Mouse (Mus musculus) retina, postnatal 1 day (tissue): ENCODE data around the gene Eme2.
A peak's percentile ranks its signal among the peaks of the same experiment; 100 is the strongest.
"Not testable (repeated sequence)": the region's sequence is repeated elsewhere in the genome, so short reads cannot be mapped to it uniquely, and the experiment has no call there.

Source experiments
- DNase-seq: peaks from one replicate; pipeline ENCODE4 v3.0.0-alpha.2; 2012

The Eme2 gene

GRCm38 (mm10) chr17:24894995-24895547 lies at the start of gene Eme2, which contains the start of gene Mrps34:
Gene Eme2, minus strand, starts transcription at chr17:24895087.
Gene Mrps34, plus strand, starts transcription at chr17:24895116.
- DNase-seq: peak; percentile 95

- not testable (repeated sequence) for DNase-seq
Observed at GRCm38 (mm10) chr17:24943589-24943988, 48.7 kb upstream of the Eme2 start.

- DNase-seq: no peak
Observed at GRCm38 (mm10) chr17:24943036-24943435, 48.1 kb upstream of the Eme2 start.

GRCm38 (mm10) chr17:24942453-24942852 lies 47.6 kb upstream of the Eme2 start:
- DNase-seq: peak; percentile 33

- no peak for DNase-seq
Observed at GRCm38 (mm10) chr17:24937266-24937665, 42.4 kb upstream of the Eme2 start.

- DNase-seq: peak; percentile 96
Observed at GRCm38 (mm10) chr17:24936259-24937237, 41.7 kb upstream of the Eme2 start, which contains the start of gene Mapk8ip3. Gene Mapk8ip3, minus strand, starts transcription at chr17:24936977.

GRCm38 (mm10) chr17:24935666-24936065 lies 40.8 kb upstream of the Eme2 start:
- DNase-seq: no peak

- DNase-seq: no peak
Observed at GRCm38 (mm10) chr17:24934926-24935325, 40.0 kb upstream of the Eme2 start.

GRCm38 (mm10) chr17:24933163-24933562 lies 38.3 kb upstream of the Eme2 start:
- no peak for DNase-seq

GRCm38 (mm10) chr17:24932431-24932830 lies 37.5 kb upstream of the Eme2 start:
- no peak for DNase-seq

- no peak for DNase-seq
Observed at GRCm38 (mm10) chr17:24929506-24929905, 34.6 kb upstream of the Eme2 start.

- DNase-seq: no peak
Observed at GRCm38 (mm10) chr17:24923246-24923645, 28.4 kb upstream of the Eme2 start.

- DNase-seq: no peak
Observed at GRCm38 (mm10) chr17:24913984-24914383, 19.1 kb upstream of the Eme2 start.

- no peak for DNase-seq
Observed at GRCm38 (mm10) chr17:24907591-24907990, 12.7 kb upstream of the Eme2 start.

GRCm38 (mm10) chr17:24903767-24904166 lies 8.9 kb upstream of the Eme2 start:
- DNase-seq: no peak

- peak; percentile 34 for DNase-seq
Observed at GRCm38 (mm10) chr17:24902671-24903474, 8.0 kb upstream of the Eme2 start.

GRCm38 (mm10) chr17:24902124-24902523 lies 7.2 kb upstream of the Eme2 start:
- DNase-seq: no peak

- DNase-seq: no peak
Observed at GRCm38 (mm10) chr17:24900014-24900413, 5.1 kb upstream of the Eme2 start.

GRCm38 (mm10) chr17:24899153-24899552 lies 4.3 kb upstream of the Eme2 start:
- no peak for DNase-seq

- no peak for DNase-seq
Observed at GRCm38 (mm10) chr17:24898041-24898854, 3.4 kb upstream of the Eme2 start.

GRCm38 (mm10) chr17:24897600-24897999 lies 2.7 kb upstream of the Eme2 start:
- DNase-seq: no peak

GRCm38 (mm10) chr17:24896993-24897269 lies 2.0 kb upstream of the Eme2 start:
- DNase-seq: no peak
